Mouse (Mus musculus) brown adipose tissue, adult 24 weeks (tissue): Measurements from ENCODE around the gene Shroom1. TPM values are rescaled to one million over a fixed set of nuclear protein-coding genes. Genes with fewer than 3 reads are reported as not detected.

Source experiments
- H3K27ac ChIP-seq: fragments of 200-500 bp; replicated peaks from 2 replicates; pipeline ENCODE4 v1.5.1; 2012; ENCODE audit warnings: low read depth, mild to moderate bottlenecking, low read length
- H3K4me1 ChIP-seq: fragments of 200-500 bp; 2 replicates; pipeline ENCODE4 v1.6.1; 2012; ENCODE audit warnings: low read length, mixed read lengths; ENCODE audit not compliant: control insufficient read depth, insufficient read depth, insufficient read length
- H3K4me3 ChIP-seq: fragments of 200-500 bp; 2 replicates; pipeline ENCODE4 v1.5.1; 2012; ENCODE audit warnings: low read depth, mild to moderate bottlenecking, low read length, moderate library complexity; ENCODE audit not compliant: insufficient read depth
- polyA plus RNA-seq: library from polyadenylated mRNA; stranded (reverse); fragments of >200 nt; gene quantifications from 2 replicates; pipeline ENCODE4 v1.2.4, GENCODE M21; 2012; ENCODE audit not compliant: missing spikeins, insufficient read depth, insufficient read length

The Shroom1 gene
- polyA plus RNA-seq, 1 experiment = 2.1 TPM

- H3K4me3 ChIP-seq = no peak overlapping the region
- peaks cover 27% of the 10 kb centered on the region for H3K4me1 ChIP-seq
- H3K27ac ChIP-seq = no peak overlapping the region
Observed at GRCm38 (mm10) chr11:53504376-53504775, 47.4 kb downstream of the Shroom1 start.

DNA sequence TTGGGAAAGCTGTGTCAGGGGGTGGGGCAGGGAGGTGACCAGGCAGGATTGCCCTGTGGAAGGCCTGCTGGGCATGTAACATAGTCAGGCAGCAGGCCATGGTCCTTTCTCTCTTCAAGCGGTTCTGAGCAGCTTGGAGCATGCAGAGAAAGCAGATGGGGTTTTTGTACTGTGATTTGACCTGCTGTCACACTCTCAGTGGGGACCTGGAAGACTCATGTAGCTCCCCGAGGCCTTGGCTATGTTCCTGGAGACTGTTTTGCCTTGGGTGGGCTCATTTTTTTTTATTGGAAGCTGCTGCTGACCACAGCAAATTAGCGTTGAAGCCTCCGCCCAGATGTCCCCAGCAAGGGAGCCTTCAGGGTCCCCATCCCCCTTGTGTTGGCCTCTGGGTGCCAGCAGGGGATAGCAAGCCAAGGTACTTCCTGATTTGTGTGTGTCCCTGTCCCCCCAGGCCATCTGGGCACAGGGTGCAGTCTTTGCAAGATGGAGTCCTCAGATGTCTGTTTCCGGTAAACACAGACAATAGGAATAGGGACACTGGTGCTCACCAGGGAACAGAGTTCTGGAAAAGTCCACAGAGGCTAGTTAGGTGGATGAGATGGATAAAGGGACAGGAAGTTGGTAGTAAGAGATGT lies 48.1 kb downstream of the Shroom1 start:
- peaks cover 32% of the 10 kb centered on the region for H3K4me1 ChIP-seq
- H3K4me3 ChIP-seq = no peak overlapping the region
- H3K27ac ChIP-seq = no peak overlapping the region

DNA sequence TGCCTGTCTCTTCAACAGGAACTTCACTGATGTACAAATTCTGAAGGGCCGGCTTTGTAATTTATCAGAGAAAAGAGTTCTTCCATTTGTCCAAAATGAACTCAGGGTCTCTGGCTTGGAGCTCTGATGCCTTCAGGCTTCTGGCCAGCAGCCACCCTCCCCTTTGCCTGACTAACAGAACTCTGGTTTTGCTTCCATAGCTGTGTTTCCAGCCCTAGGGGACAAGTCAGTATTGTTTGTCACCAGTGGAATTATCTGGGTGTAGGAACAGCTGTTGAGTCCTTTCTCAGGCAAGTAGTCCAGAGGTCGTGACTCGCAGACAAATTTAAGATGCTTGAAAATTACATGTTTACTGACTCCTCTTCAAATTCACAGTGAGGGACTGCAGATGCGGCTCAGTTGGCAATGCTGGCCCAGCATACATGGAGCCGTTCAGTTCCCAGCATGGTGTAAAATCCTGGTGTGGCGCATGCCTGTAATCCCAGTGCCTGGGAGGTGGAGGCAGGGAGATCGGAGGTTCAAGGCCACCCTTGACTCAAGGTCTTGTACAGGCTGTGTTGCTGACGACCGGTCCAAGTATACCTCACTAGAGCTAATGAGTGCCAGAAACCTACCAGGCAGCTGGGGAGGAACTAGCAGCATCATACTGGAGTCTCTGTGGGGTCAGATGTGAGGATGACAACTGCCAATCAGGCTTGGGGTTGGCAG lies 50.2 kb downstream of the Shroom1 start:
- peaks cover 23% of the 10 kb centered on the region for H3K4me1 ChIP-seq
- peak overlapping the region; percentile 92 for H3K27ac ChIP-seq
- no peak overlapping the region for H3K4me3 ChIP-seq

- Histone ChIP-seq H3K4me1 (peaks cover 23% of the 10 kb centered on the region), H3K27ac (peak overlapping the region; percentile 92), H3K4me3 (no peak overlapping the region)
Observed at GRCm38 (mm10) chr11:53508152-53508551, 51.1 kb downstream of the Shroom1 start.

DNA sequence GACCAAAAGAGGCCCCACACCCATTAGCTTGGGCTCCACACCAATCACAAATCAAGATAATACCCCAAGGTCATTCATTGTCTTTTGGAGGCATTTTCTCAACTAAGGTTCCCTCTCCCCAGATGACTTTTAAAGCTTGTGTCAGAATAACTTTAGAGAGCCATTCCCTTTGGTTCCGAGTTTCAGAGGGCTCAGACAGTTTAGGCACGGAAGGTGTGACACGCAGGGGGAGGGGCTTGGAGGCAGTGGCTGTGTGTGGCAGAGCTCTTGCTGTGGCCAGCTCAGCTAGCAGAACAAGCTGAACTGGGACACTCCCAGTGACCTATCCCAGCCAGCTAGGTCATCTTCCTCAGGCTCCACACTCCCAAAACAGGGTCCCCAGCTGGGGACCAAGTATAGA lies 51.6 kb downstream of the Shroom1 start:
- Histone ChIP-seq H3K4me1 (peaks cover 23% of the 10 kb centered on the region), H3K4me3 (no peak overlapping the region), H3K27ac (peak overlapping the region; percentile 70)

DNA sequence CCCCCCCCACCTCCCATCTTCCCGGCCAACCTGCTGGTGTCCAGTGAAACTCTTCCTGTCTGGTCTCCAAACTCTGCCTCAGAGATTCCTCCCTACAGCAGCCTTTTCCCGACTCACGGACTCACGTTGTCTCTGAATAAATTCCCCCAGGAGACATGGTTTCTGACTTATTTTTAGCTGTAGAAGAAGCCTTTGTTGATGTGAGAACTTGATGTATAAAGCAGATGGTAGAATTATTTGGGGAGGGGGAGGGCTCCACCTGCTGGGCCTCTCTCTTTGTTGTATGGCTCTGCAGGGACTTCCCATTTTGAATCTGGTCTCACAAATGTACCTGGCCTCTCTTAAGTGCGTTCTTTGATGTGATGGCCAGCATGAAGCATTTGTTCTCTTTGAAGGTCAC lies 53.3 kb downstream of the Shroom1 start:
- Histone ChIP-seq H3K4me3 (no peak overlapping the region), H3K27ac (no peak overlapping the region), H3K4me1 (peaks cover 21% of the 10 kb centered on the region)

DNA sequence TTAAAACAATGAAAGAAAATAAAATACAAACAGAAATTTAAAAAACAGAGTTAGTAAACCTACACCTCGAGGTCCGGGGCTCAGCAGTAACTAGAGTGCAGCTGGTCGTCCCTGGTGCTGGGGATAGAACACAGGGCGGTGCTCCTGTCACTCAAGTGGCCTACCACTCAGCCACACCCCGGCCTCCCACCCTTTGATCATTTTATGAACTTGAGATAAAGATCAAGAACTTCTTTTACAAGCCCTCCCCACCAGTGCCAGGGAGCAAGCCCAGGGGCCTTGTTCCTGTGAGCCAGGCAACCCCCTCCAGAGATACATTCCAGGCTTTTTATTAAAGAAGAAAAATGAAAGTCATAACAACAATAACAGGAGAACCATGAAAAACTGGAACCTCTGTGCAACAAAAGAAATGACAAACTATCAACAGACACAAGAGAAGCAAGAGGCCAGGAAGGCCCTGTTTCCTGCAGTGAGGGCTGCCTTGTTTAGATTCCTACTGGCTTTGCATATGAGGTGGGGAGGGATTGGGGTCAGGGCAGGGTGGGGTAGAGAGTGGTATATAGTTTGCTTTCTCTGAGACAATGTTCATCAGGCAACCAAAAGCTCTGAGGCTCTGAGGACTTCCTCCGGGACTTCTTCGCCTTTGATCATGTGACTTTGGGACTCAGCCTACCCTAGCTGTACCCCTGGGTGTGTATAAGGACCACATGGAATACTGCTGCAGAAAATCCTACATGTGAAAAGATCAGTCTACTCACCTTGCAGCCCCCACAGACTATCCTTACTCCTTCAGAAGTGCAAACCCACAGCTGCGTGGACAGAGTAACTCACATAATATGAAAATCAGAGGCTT lies 60.0 kb downstream of the Shroom1 start:
- H3K27ac ChIP-seq = no peak overlapping the region
- H3K4me1 ChIP-seq = peaks cover 4% of the 10 kb centered on the region; the same call in 1 of the 2 replicates
- H3K4me3 ChIP-seq = no peak overlapping the region

Other genes starting within 250 kb of the Shroom1 start
- gene Hspa4, start 156.7 kb upstream of the Shroom1 start, polyA plus RNA-seq = 119 and 138 TPM in 2 replicates
- 10.4 and 13.9 TPM in 2 replicates for gene Zcchc10, start 132.5 kb upstream of the Shroom1 start, polyA plus RNA-seq
- 17.7 and 77.7 TPM in 2 replicates for gene Aff4, start 106.4 kb upstream of the Shroom1 start, polyA plus RNA-seq
- gene Leap2, start 34.0 kb upstream of the Shroom1 start, polyA plus RNA-seq = not detected in 2 replicates
- gene Uqcrq, start 26.4 kb upstream of the Shroom1 start, polyA plus RNA-seq = 4,304 and 4,488 TPM in 2 replicates
- gene Gdf9, start 26.2 kb upstream of the Shroom1 start, polyA plus RNA-seq = not detected in 2 replicates
- not detected in 2 replicates for gene Gm10447, start 95 bp upstream of the Shroom1 start, polyA plus RNA-seq
- gene Gm9837, start 13.3 kb downstream of the Shroom1 start, polyA plus RNA-seq = not detected in 2 replicates
- not detected in 2 replicates for gene Gm9945, start 23.0 kb downstream of the Shroom1 start, polyA plus RNA-seq
- gene Sowaha, start 23.1 kb downstream of the Shroom1 start, polyA plus RNA-seq = not detected in 2 replicates
- gene Sept8, start 62.1 kb downstream of the Shroom1 start, polyA plus RNA-seq = 9.9 and 13.3 TPM in 2 replicates
- gene Kif3a, start 110.2 kb downstream of the Shroom1 start, polyA plus RNA-seq = 11.8 and 12.2 TPM in 2 replicates
- not detected in 2 replicates for gene Il4, start 161.5 kb downstream of the Shroom1 start, polyA plus RNA-seq
- gene Il13, start 177.5 kb downstream of the Shroom1 start, polyA plus RNA-seq = not detected in 2 replicates